Mouse (Mus musculus) embryonic fibroblast, embryonic 13.5 days (primary cell): ENCODE data around the gene Clcn1.

Experiments
- CTCF ChIP-seq: IDR thresholded peaks from 2 replicates; pipeline ENCODE4 v1.5.1; 2011; ENCODE audit warnings: mild to moderate bottlenecking, control low read depth, low read length, moderate library complexity, borderline replicate concordance; ENCODE audit not compliant: insufficient read depth
- POLR2A ChIP-seq: IDR thresholded peaks from 2 replicates; pipeline ENCODE4 v1.6.1; 2011; ENCODE audit warnings: low read depth, mild to moderate bottlenecking, control low read depth, low read length, moderate library complexity

- no peak for TF ChIP-seq CTCF
- TF ChIP-seq POLR2A = no peak
Observed at GRCm38 (mm10) chr6:42253103-42253502, 33.4 kb upstream of the Clcn1 start.
